Mouse (Mus musculus) left cerebral cortex, adult 2 months (tissue): Measurements from ENCODE around the gene Leprot. TPM values are rescaled to one million over a fixed set of nuclear protein-coding genes. Genes with fewer than 3 reads are reported as not detected.

Source experiments
- DNase-seq, 2 experiments: peaks; one replicate each; pipeline ENCODE4 v3.0.0; 2021 to 2022; ENCODE audit warnings: low spot score in 2 of 2, mixed read lengths in 1 of 2; ENCODE audit errors: extremely low spot score in 1 of 2
- H3K27ac ChIP-seq: fragments of 200-600 bp; 2 replicates; pipeline ENCODE4 v1.8.1; 2022
- H3K4me3 ChIP-seq: fragments of 200-600 bp; 2 replicates; pipeline ENCODE4 v1.8.1; 2022
- CTCF ChIP-seq: fragments of 200-600 bp; IDR thresholded peaks from 2 replicates; pipeline ENCODE4 v1.8.1; 2022; ENCODE audit warnings: antibody characterized with exemption, mild to moderate bottlenecking, moderate library complexity
- intact Hi-C: fragments of 180-260 bp; cut with DNase I; formaldehyde crosslinking; loops from one replicate; pipeline ENCODE4 v1.15.1; 2025
- long read RNA-seq, 2 experiments: library from polyadenylated mRNA; stranded (forward); transcript quantifications; one replicate each; pipeline ENCODE4 v2.0.0; 2021; ENCODE audit warnings: borderline mapping rate in 2 of 2
- total RNA-seq, 2 experiments: library from RNA; stranded (reverse); gene quantifications; 2 replicates each; pipeline ENCODE4 v1.2.3; 2021

The Leprot gene
- total RNA-seq, result 10 to 100 TPM; 23.5 to 26.4 TPM
- long read RNA-seq, experiment 1, transcript Leprot-201 (4 exons, 1,898 nt), result major isoform, 31 of 34 reads
- long read RNA-seq, experiment 1, partial matches to known transcripts, result 3 of 34 reads
- long read RNA-seq, experiment 1, other reads (novel, unspliced or antisense), result 0 of 34 reads
- long read RNA-seq, experiment 2, transcript Leprot-201 (4 exons, 1,898 nt), result major isoform, 28 of 29 reads
- long read RNA-seq, experiment 2, partial matches to known transcripts, result 1 of 29 reads
- long read RNA-seq, experiment 2, other reads (novel, unspliced or antisense), result 0 of 29 reads

- Histone ChIP-seq H3K4me3 (peak within 1 kb of the TSS; percentile 95), H3K27ac (peak within 1 kb of the TSS; percentile 99)
- DNase-seq, result peak; percentile 99 to 100
- TF ChIP-seq CTCF, result no peak; the same call in 1 of the 2 replicates
- intact Hi-C loops, result loop anchor here (5.0 to 10.0 kb wide), 2 partner anchors 133 to 290 kb away; no protein-coding TSS in a partner anchor
These were observed at the start of gene Leprot for GRCm38 (mm10) chr4:101647196-101647905. Leprot (plus strand) TSS chr4:101647718.

- H3K4me3 ChIP-seq, result no peak overlapping the region
- TF ChIP-seq CTCF, result peak; percentile 28
- no peak for DNase-seq
- no peak overlapping the region for H3K27ac ChIP-seq
- intact Hi-C loops, result no loop called here
These were observed 45.8 kb upstream of the Leprot start for GRCm38 (mm10) chr4:101601758-101602157.

GRCm38 (mm10) chr4:101603635-101604034 lies 43.9 kb upstream of the Leprot start:
- Histone ChIP-seq H3K27ac (peak overlapping the region; percentile 1; the same call in 1 of the 2 replicates), H3K4me3 (no peak overlapping the region)
- no peak for DNase-seq
- no peak for TF ChIP-seq CTCF
- intact Hi-C loops, result no loop called here

GRCm38 (mm10) chr4:101616520-101616919 lies 31.0 kb upstream of the Leprot start:
- intact Hi-C loops, result no loop called here
- TF ChIP-seq CTCF, result no peak
- no peak overlapping the region for H3K4me3 ChIP-seq
- no peak for DNase-seq
- peak overlapping the region; percentile 34; the same call in 1 of the 2 replicates for H3K27ac ChIP-seq

GRCm38 (mm10) chr4:101617742-101618141 lies 29.8 kb upstream of the Leprot start:
- TF ChIP-seq CTCF, result peak; percentile 23
- intact Hi-C loops, result no loop called here
- no peak overlapping the region for H3K4me3 ChIP-seq
- no peak overlapping the region for H3K27ac ChIP-seq
- no peak for DNase-seq

- Histone ChIP-seq H3K27ac (peak overlapping the region; percentile 51; the same call in 1 of the 2 replicates), H3K4me3 (no peak overlapping the region)
- no peak for TF ChIP-seq CTCF
- intact Hi-C loops, result loop anchor here (5.0 kb wide), 1 partner anchor 148 kb away; no protein-coding TSS in a partner anchor
- DNase-seq, result no peak
These were observed 27.3 kb upstream of the Leprot start for GRCm38 (mm10) chr4:101620206-101620605.

GRCm38 (mm10) chr4:101621241-101621640 lies 26.3 kb upstream of the Leprot start:
- intact Hi-C loops, result loop anchor here (5.0 kb wide), 1 partner anchor 149 kb away; no protein-coding TSS in a partner anchor
- Histone ChIP-seq H3K4me3 (no peak overlapping the region), H3K27ac (peak overlapping the region; percentile 15; the same call in 1 of the 2 replicates)
- DNase-seq, result no peak
- TF ChIP-seq CTCF, result no peak

GRCm38 (mm10) chr4:101625278-101625677 lies 22.2 kb upstream of the Leprot start:
- TF ChIP-seq CTCF, result no peak
- DNase-seq, result no peak
- intact Hi-C loops, result no loop called here
- H3K27ac ChIP-seq, result no peak overlapping the region
- H3K4me3 ChIP-seq, result no peak overlapping the region

- no peak for TF ChIP-seq CTCF
- no peak overlapping the region for H3K4me3 ChIP-seq
- intact Hi-C loops, result no loop called here
- peak overlapping the region; percentile 24; the same call in 1 of the 2 replicates for H3K27ac ChIP-seq
- no peak for DNase-seq
These were observed 11.9 kb upstream of the Leprot start for GRCm38 (mm10) chr4:101635596-101635995.

GRCm38 (mm10) chr4:101637472-101637871 lies 10.0 kb upstream of the Leprot start:
- intact Hi-C loops, result no loop called here
- DNase-seq, result no peak
- no peak overlapping the region for H3K27ac ChIP-seq
- TF ChIP-seq CTCF, result no peak
- H3K4me3 ChIP-seq, result no peak overlapping the region

GRCm38 (mm10) chr4:101640631-101641030 lies 6.9 kb upstream of the Leprot start:
- no peak for TF ChIP-seq CTCF
- no peak for DNase-seq
- H3K4me3 ChIP-seq, result no peak overlapping the region
- intact Hi-C loops, result loop anchor here (10.0 kb wide), 1 partner anchor 126 kb away; no protein-coding TSS in a partner anchor
- no peak overlapping the region for H3K27ac ChIP-seq

GRCm38 (mm10) chr4:101642708-101643107 lies 4.8 kb upstream of the Leprot start:
- intact Hi-C loops, result loop anchor here (10.0 kb wide), 1 partner anchor 128 kb away; no protein-coding TSS in a partner anchor
- Histone ChIP-seq H3K27ac (no peak overlapping the region; the same call in 1 of the 2 replicates), H3K4me3 (no peak overlapping the region)
- TF ChIP-seq CTCF, result peak; percentile 37
- no peak for DNase-seq
